Mouse (Mus musculus) spleen, adult 2 months (tissue): ENCODE results near the gene Morc3. TPM values are rescaled to one million over a fixed set of nuclear protein-coding genes. Genes with fewer than 3 reads are reported as not detected.

Experiments used
- DNase-seq, 2 experiments: peaks; one replicate each; pipeline versions ENCODE4 v3.0.0 to v3.0.0-alpha.2; 2012 to 2021; ENCODE audit warnings: low spot score in 2 of 2, low read depth in 1 of 2
- H3K27ac ChIP-seq: fragments of 200-500 bp; 2 replicates; pipeline ENCODE4 v1.5.1; 2012; ENCODE audit warnings: low read length, inconsistent platforms; ENCODE audit not compliant: insufficient read depth
- H3K27me3 ChIP-seq: fragments of 200-500 bp; 2 replicates; pipeline ENCODE4 v1.6.1; 2012; ENCODE audit warnings: mild to moderate bottlenecking, moderate library complexity, low read length, inconsistent platforms; ENCODE audit not compliant: control insufficient read depth, insufficient read depth
- H3K36me3 ChIP-seq: fragments of 200-500 bp; 2 replicates; pipeline ENCODE4 v1.6.1; 2012; ENCODE audit warnings: mild to moderate bottlenecking, low read length, inconsistent platforms; ENCODE audit not compliant: control insufficient read depth, insufficient read depth
- H3K4me1 ChIP-seq: fragments of 200-500 bp; 2 replicates; pipeline ENCODE4 v1.6.1; 2011; ENCODE audit warnings: inconsistent platforms; ENCODE audit not compliant: control insufficient read depth, insufficient read depth, insufficient read length
- H3K4me3 ChIP-seq: fragments of 200-500 bp; 2 replicates; pipeline ENCODE4 v1.5.1; 2011; ENCODE audit warnings: mild to moderate bottlenecking, inconsistent platforms; ENCODE audit not compliant: insufficient read depth, insufficient read length; ENCODE audit errors: extremely low read depth
- CTCF ChIP-seq: fragments of 200-500 bp; IDR thresholded peaks from 2 replicates; pipeline ENCODE4 v1.5.1; 2011; ENCODE audit warnings: mild to moderate bottlenecking, inconsistent platforms; ENCODE audit not compliant: insufficient read depth, insufficient read length, insufficient replicate concordance; ENCODE audit errors: extremely low read depth
- POLR2A ChIP-seq: fragments of 200-500 bp; IDR thresholded peaks from 2 replicates; pipeline ENCODE4 v1.6.1; 2011; ENCODE audit warnings: low read depth, low read length, inconsistent platforms
- WGBS: fragments of 180-500 bp; shearing (Covaris S2); methylation state at CpG from one replicate; pipeline ENCODE4 v1.1.7; 2018; 5-methylcytosine and 5-hydroxymethylcytosine counted together
- polyA plus RNA-seq: library from polyadenylated mRNA; depleted of rRNA; stranded (reverse); fragments of >200 nt; gene quantifications from 2 replicates; pipeline ENCODE4 v1.2.3, GENCODE M21; 2012

Morc3 gene
- polyA plus RNA-seq, 1 experiment: 10.6 TPM

DNA sequence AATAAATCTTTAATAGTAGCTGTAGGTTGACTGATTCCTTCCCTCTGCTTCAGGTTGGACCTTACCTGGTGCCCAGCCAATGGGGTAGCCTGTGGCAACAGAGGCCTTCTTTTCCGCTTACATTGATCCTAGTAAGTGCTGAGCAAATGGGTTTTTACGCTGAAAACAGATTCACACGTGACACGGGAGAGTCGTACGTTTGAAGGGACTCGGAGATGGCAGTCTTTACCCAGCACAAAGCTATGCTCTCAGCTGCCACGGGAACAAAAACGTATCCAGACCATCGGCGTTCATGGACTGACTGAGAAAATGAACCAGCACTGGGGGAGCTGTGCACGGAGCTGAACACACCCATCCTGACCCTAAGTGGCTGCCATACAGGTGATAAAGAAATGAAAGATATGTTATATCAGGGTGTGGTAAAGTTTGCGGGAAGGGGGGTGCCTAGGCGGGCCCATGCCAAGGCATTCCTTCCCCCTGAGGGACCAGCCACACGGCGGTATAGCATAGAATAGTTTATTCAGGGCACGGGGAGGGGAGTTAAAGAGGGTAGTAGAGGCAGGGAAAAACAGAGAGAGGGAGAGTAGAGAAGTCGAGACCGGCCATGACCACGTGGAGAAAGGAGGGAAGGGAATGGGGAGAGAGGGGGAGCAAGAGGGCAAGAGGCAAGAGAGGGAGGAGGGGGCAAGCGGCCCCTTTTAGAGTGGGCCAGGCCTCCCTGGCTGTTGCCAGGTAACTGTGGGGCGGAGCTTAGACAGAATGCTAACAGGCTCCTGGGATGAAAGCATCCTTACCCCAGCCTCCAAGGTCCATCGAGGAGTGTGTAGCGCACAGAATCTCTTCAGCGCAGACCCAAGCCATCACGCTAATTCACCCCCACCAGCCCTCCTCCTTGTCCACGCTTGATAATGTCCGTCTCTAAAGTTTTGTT, 79.1 kb downstream of the Morc3 start:
- H3K4me3 ChIP-seq: no peak overlapping the region
- no peak for DNase-seq
- WGBS: 85% methylated on average over 28 of the region's 28 CpGs
- H3K27me3 ChIP-seq: no peaks in the 10 kb centered on the region
- no peaks in the 10 kb centered on the region for H3K36me3 ChIP-seq
- H3K4me1 ChIP-seq: peaks cover 7% of the 10 kb centered on the region; the same call in 1 of the 2 replicates
- no peak overlapping the region for H3K27ac ChIP-seq
- no peak for TF ChIP-seq POLR2A
- no peak for TF ChIP-seq CTCF

DNA sequence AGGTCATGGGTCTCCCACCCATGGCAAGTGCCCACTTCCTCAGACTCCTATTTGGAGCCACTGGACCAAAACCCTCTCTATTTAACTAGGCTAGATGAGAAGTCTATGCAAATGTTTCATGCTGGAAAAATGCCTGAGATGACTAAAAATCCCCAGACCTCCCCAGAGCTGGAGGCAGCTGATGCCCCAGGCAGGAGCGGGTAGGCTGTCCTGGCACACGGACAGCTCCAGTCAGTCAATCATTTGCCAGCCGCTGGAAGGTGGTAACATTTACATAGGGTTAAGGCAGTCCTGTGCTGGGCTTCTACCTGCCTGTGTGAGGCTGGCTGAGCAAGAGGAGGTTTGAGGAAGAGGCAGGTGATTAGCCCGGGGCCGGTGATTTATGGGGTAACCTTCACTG, 80.2 kb downstream of the Morc3 start:
- Histone ChIP-seq H3K27me3 (no peaks in the 10 kb centered on the region), H3K27ac (no peak overlapping the region), H3K4me1 (peaks cover 7% of the 10 kb centered on the region; the same call in 1 of the 2 replicates), H3K36me3 (no peaks in the 10 kb centered on the region), H3K4me3 (no peak overlapping the region)
- 33% methylated on average over 5 of the region's 5 CpGs for WGBS
- TF ChIP-seq POLR2A: no peak
- TF ChIP-seq CTCF: no peak
- no peak for DNase-seq

DNA sequence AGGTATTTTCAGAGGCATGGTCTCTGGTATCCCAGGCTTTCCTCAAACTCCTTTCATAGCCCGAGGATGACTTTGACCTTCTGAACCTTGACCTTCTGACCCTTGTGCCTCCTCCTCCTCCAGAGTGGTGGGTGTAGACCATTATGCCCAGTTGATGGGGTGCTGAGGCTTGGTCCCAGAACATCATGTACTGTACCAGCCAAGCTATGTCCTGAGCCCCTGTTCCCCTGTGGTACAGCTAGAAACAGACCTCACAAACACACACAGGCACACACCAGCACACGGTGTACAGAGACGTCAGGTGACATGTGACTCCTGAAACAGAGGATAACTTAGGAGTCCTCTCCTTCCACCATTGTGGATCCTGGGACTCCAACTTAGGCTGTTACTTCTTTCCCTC, 80.9 kb downstream of the Morc3 start:
- no peak for TF ChIP-seq POLR2A
- TF ChIP-seq CTCF: no peak
- 82% methylated on average over 3 of the region's 3 CpGs for WGBS
- no peaks in the 10 kb centered on the region for H3K27me3 ChIP-seq
- H3K27ac ChIP-seq: no peak overlapping the region
- DNase-seq: no peak
- no peaks in the 10 kb centered on the region for H3K36me3 ChIP-seq
- H3K4me3 ChIP-seq: no peak overlapping the region
- H3K4me1 ChIP-seq: peaks cover 7% of the 10 kb centered on the region; the same call in 1 of the 2 replicates

DNA sequence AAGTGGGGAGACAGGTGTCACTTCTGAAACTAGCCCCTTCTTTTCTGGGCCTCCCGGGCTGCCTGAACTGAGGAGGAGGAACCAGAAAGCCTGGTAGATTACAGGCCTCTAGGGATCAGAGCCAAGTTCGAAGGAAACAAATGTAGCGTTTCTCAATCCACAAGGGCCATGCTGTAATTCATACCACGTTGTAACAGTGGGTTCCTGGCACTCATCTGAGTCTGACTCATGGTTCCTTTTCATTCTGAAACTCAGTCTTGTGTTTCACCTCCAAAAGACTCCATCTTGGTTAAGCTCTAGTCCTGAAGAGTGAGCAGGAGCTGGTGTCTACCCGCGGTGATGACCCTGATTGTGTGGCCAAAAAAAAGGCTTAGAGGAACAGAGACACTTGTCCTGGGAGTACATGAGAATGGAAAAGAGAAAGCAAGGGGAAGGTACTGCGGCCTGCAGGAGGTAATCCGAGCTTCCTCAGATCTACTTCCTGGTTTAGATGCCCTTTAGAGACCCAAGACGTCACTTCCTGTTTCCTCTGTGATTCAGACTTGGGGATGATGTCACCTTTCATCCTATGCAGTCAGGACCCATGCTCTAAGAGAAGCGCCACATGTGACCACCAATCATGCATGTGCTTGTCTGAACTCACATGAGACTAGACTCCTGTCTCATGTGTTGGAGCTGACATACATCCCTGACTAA, 82.1 kb downstream of the Morc3 start:
- Histone ChIP-seq H3K4me3 (no peak overlapping the region), H3K36me3 (no peaks in the 10 kb centered on the region), H3K4me1 (peaks cover 11% of the 10 kb centered on the region; the same call in 1 of the 2 replicates), H3K27me3 (no peaks in the 10 kb centered on the region), H3K27ac (no peak overlapping the region)
- WGBS: 58% methylated on average over 10 of the region's 10 CpGs
- no peak for TF ChIP-seq CTCF
- no peak for TF ChIP-seq POLR2A
- DNase-seq: peak in 1 of 2 experiments; percentile 75

DNA sequence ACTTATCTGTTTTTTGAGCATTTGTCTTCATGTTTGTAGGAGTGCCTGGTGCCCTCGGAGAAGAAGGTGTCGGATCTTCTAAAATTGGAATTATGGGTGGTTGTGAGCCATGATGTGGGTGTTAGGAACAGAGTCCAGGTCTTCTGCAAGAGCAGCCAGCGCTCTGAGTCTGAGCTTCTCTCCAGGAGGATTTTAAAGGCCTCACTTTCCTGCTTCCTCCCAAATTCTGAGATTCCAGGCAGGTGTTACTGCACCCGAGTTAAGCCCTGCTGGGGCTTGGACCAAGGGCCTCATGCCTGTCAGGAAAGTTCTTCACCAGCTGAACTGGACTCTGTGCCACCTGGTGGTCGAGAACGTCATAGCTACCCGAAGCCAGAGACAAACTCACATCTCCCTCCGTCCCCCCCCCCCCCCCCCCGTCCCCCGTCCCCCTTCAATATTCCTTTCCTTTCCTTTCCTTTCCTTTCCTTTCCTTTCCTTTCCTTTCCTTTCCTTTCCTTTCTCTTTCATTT, 83.5 kb downstream of the Morc3 start:
- peak; percentile 41 to 66 for DNase-seq
- 34% methylated on average over 10 of the region's 10 CpGs for WGBS
- no peaks in the 10 kb centered on the region for H3K27me3 ChIP-seq
- no peak overlapping the region for H3K27ac ChIP-seq
- no peak overlapping the region for H3K4me3 ChIP-seq
- H3K4me1 ChIP-seq: peaks cover 11% of the 10 kb centered on the region; the same call in 1 of the 2 replicates
- TF ChIP-seq CTCF (peak; percentile 55; the same call in 1 of the 2 replicates), POLR2A (no peak)
- H3K36me3 ChIP-seq: no peaks in the 10 kb centered on the region

DNA sequence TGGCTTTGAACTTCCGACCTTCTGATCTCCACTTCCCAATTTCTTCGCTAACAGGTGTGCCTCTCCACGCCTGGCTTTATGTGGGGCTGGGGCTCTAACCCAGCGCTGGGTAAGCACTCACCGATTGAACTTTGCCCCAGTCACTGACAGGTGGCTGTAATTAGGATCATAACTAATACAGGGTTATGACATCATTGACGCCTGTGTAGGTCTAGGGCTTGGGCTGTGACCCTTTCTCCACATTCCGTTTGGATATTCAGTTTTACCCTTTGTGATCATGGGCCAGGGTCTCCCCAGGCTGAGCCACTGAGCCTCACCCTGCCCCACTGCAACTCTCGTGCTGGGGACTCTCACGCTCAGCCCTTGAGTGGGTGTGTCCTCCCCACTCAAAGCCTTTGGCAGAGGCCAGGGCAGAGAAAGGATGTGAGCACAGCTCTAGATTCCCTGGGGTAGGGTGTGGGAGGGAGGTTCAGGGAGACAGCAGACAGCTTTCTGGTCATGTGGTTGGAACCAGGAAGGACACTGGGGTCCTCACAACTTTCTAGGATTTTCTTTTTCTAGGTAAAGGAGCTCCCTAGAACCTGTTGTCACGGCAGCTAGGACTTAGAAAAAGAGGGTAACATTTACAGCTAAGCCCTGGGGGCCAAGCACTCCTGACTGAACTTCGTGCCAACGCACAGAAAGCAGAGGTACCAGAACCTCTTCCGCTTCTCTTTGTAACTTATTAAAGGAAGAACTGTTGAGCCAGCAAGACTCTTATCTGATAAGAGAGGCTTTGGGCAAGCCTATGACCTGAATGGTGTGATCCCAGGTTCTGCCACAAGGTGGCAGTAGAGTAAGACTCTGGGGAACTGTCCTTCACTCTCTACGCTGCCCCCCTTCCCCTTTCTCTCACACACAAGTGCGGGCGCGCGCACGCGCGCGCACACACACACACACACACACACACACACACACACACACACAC, 86.1 kb downstream of the Morc3 start:
- Histone ChIP-seq H3K36me3 (no peaks in the 10 kb centered on the region), H3K4me1 (peaks cover 8% of the 10 kb centered on the region; the same call in 1 of the 2 replicates), H3K4me3 (no peak overlapping the region; the same call in 1 of the 2 replicates), H3K27ac (no peak overlapping the region), H3K27me3 (no peaks in the 10 kb centered on the region)
- 28% methylated on average over 22 of the region's 22 CpGs for WGBS
- TF ChIP-seq POLR2A (no peak), CTCF (peak; percentile 61; the same call in 1 of the 2 replicates)
- DNase-seq: peak; percentile 73 to 81
